Mouse (Mus musculus): ENCODE data around the gene Cfap99. TPM values are rescaled to one million over a fixed set of nuclear protein-coding genes. Genes with fewer than 3 reads are reported as not detected.

Cfap99 gene
- polyA plus RNA-seq, 2 experiments = 0.04 TPM; not detected in 1

DNA sequence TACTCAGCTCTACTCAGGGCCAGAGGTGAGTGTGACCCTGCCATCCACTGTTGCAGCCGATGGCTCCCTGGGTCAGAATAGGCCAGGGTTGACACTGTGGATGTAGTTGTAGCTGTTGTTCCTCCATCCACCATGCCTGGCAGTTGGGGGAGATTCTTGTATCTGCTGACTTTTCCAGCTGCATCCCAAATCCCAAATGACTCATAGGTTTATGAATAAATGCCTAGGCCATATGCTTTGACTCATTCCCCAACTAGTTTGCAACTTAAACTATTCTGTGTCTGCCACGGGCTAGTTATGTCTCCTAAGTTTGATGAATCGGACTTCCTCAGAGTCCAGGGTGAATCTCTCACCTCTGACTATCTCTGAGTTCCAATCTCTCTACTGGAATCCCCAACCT is 71.9 kb downstream of the Cfap99 start:
- peaks cover 58% of the 10 kb centered on the region for H3K36me3 ChIP-seq (ENCODE audit: control insufficient read depth, insufficient read depth, low read length)
- no peak overlapping the region for H3K27ac ChIP-seq (replicated peaks; ENCODE audit: low read depth, low read length)
- no peaks in the 10 kb centered on the region for H3K9me3 ChIP-seq (ENCODE audit: control insufficient read depth, low read length)
- H3K4me2 ChIP-seq (replicated peaks; ENCODE audit: low read depth, low read length, severe bottlenecking) = no peak overlapping the region
- 92% methylated on average over 3 of the region's 3 CpGs for WGBS
- no peak for ATAC-seq (ENCODE audit: low FRiP score, low read depth)
- DNase-seq (ENCODE audit: low spot score) = no peak
- no peaks in the 10 kb centered on the region for H3K4me1 ChIP-seq (ENCODE audit: control insufficient read depth, insufficient read depth, low read length)
- H3K9ac ChIP-seq (ENCODE audit: low read depth, low read length, severe bottlenecking) = no peak overlapping the region
- TF ChIP-seq POLR2A (IDR thresholded peaks at IDR 0.05; ENCODE audit: borderline replicate concordance, extremely low read depth, insufficient read depth, insufficient read length) = no peak
- H3K4me3 ChIP-seq (replicated peaks; ENCODE audit: low read length) = no peak overlapping the region
- H3K27me3 ChIP-seq (ENCODE audit: control insufficient read depth, insufficient read depth, low read length) = no peaks in the 10 kb centered on the region

- no peak for ATAC-seq (ENCODE audit: low FRiP score, low read depth)
- peaks cover 30% of the 10 kb centered on the region for H3K36me3 ChIP-seq (ENCODE audit: control insufficient read depth, insufficient read depth, low read length)
Measured at GRCm38 (mm10) chr5:34363115-34363514, 74.7 kb downstream of the Cfap99 start.

GRCm38 (mm10) chr5:34368551-34369290 is 80.3 kb downstream of the Cfap99 start:
- Histone ChIP-seq H3K27me3 (ENCODE audit: control insufficient read depth, insufficient read depth, low read length) (no peaks in the 10 kb centered on the region), H3K9me3 (ENCODE audit: control insufficient read depth, low read length) (no peaks in the 10 kb centered on the region), H3K36me3 (ENCODE audit: control insufficient read depth, insufficient read depth, low read length) (no peaks in the 10 kb centered on the region), H3K27ac (replicated peaks; ENCODE audit: low read depth, low read length) (peak overlapping the region; percentile 79), H3K4me1 (ENCODE audit: control insufficient read depth, insufficient read depth, low read length) (peaks cover 17% of the 10 kb centered on the region), H3K4me3 (replicated peaks; ENCODE audit: low read length) (peak overlapping the region; percentile 87), H3K4me2 (replicated peaks; ENCODE audit: low read depth, low read length, severe bottlenecking) (peak overlapping the region; percentile 65), H3K9ac (ENCODE audit: low read depth, low read length, severe bottlenecking) (peak overlapping the region; percentile 70)
- 67% methylated on average over 7 of the region's 7 CpGs for WGBS
- ATAC-seq (ENCODE audit: low FRiP score, low read depth) = no peak
- TF ChIP-seq POLR2A (IDR thresholded peaks at IDR 0.05; ENCODE audit: borderline replicate concordance, extremely low read depth, insufficient read depth, insufficient read length) = no peak
- no peak for DNase-seq (ENCODE audit: low spot score)

More at GRCm38 (mm10) chr5:34363115-34363514, 74.7 kb downstream of the Cfap99 start:
- H3K4me1 ChIP-seq (ENCODE audit: control insufficient read depth, insufficient read depth, low read length) = no peaks in the 10 kb centered on the region
- no peak for TF ChIP-seq POLR2A (IDR thresholded peaks at IDR 0.05; ENCODE audit: borderline replicate concordance, extremely low read depth, insufficient read depth, insufficient read length)
- H3K4me2 ChIP-seq (replicated peaks; ENCODE audit: low read depth, low read length, severe bottlenecking) = no peak overlapping the region
- H3K27me3 ChIP-seq (ENCODE audit: control insufficient read depth, insufficient read depth, low read length) = no peaks in the 10 kb centered on the region
- no peak for DNase-seq (ENCODE audit: low spot score)
- no peak overlapping the region for H3K4me3 ChIP-seq (replicated peaks; ENCODE audit: low read length)
- H3K9me3 ChIP-seq (ENCODE audit: control insufficient read depth, low read length) = no peaks in the 10 kb centered on the region
- H3K9ac ChIP-seq (ENCODE audit: low read depth, low read length, severe bottlenecking) = no peak overlapping the region
- H3K27ac ChIP-seq (replicated peaks; ENCODE audit: low read depth, low read length) = no peak overlapping the region

GRCm38 (mm10) chr5:34369341-34370021 is 81.1 kb downstream of the Cfap99 start, which contains the start of gene Fam193a:
Gene Fam193a, plus strand, starts transcription at chr5:34369933.
- DNase-seq (ENCODE audit: low spot score) (peak; percentile 97), ATAC-seq (ENCODE audit: low FRiP score, low read depth) (peak; percentile 99)
- Histone ChIP-seq H3K4me3 (replicated peaks; ENCODE audit: low read length) (peak within 1 kb of the TSS; percentile 87), H3K27ac (replicated peaks; ENCODE audit: low read depth, low read length) (peak within 1 kb of the TSS; percentile 79), H3K36me3 (ENCODE audit: control insufficient read depth, insufficient read depth, low read length) (no peaks in the 10 kb centered on the region), H3K4me2 (replicated peaks; ENCODE audit: low read depth, low read length, severe bottlenecking) (peak within 1 kb of the TSS; percentile 75), H3K9ac (ENCODE audit: low read depth, low read length, severe bottlenecking) (peak within 1 kb of the TSS; percentile 93), H3K4me1 (ENCODE audit: control insufficient read depth, insufficient read depth, low read length) (peaks cover 17% of the 10 kb centered on the region), H3K27me3 (ENCODE audit: control insufficient read depth, insufficient read depth, low read length) (no peaks in the 10 kb centered on the region), H3K9me3 (ENCODE audit: control insufficient read depth, low read length) (no peaks in the 10 kb centered on the region)
- TF ChIP-seq POLR2A (IDR thresholded peaks at IDR 0.05; ENCODE audit: borderline replicate concordance, extremely low read depth, insufficient read depth, insufficient read length) = peak; percentile 70; the same call in 1 of the 2 replicates
- WGBS = under 1% methylated on average over 31 of the region's 64 CpGs

- WGBS = 1% methylated on average over 22 of the region's 114 CpGs
- TF ChIP-seq POLR2A (IDR thresholded peaks at IDR 0.05; ENCODE audit: borderline replicate concordance, extremely low read depth, insufficient read depth, insufficient read length) = no peak
- no peaks in the 10 kb centered on the region for H3K36me3 ChIP-seq (ENCODE audit: control insufficient read depth, insufficient read depth, low read length)
- peak overlapping the region; percentile 87 for H3K4me3 ChIP-seq (replicated peaks; ENCODE audit: low read length)
- ATAC-seq (ENCODE audit: low FRiP score, low read depth) = no peak
- H3K27me3 ChIP-seq (ENCODE audit: control insufficient read depth, insufficient read depth, low read length) = no peaks in the 10 kb centered on the region
- H3K4me2 ChIP-seq (replicated peaks; ENCODE audit: low read depth, low read length, severe bottlenecking) = peak overlapping the region; percentile 75
- no peaks in the 10 kb centered on the region for H3K9me3 ChIP-seq (ENCODE audit: control insufficient read depth, low read length)
- H3K27ac ChIP-seq (replicated peaks; ENCODE audit: low read depth, low read length) = peak overlapping the region; percentile 74; the same call in 1 of the 2 replicates
- H3K4me1 ChIP-seq (ENCODE audit: control insufficient read depth, insufficient read depth, low read length) = peaks cover 17% of the 10 kb centered on the region
- H3K9ac ChIP-seq (ENCODE audit: low read depth, low read length, severe bottlenecking) = peak overlapping the region; percentile 93
- no peak for DNase-seq (ENCODE audit: low spot score)
Measured at GRCm38 (mm10) chr5:34370022-34370823, 81.8 kb downstream of the Cfap99 start.

All from limb, embryonic 14.5 days (tissue).